16 mouse cellular contexts compared by ENCODE assay signal in the genomic region with DNA sequence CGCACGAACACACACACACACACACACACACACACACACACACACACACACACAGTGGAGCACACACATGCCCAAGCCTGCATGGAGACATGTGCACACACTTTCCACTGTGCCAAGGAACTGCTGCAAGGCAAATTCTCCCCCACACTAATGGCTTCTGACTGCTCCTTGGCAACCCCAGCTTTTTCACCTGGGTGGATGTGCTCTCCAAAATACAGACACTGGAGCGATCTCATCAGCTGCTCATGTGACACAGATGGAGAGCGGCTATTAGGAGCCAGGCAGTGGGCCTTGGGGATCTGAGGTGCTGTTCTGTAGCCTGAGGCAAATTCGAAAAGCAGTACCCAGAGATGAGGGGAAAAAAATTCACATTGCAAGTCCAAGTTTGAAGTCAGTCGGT.
DNase-seq lines count a peak whose midpoint lies in the region; ATAC-seq and TF ChIP-seq lines count a peak whose summit lies in the region.
"Had no signal": no experiment of that assay in that cellular context is flagged by ENCODE, and none has a peak within 500 bp of the region (broad histone marks: within the 10 kb centered on the region; RNA-seq: fewer than 3 reads in every experiment).

No protein-coding gene starts in this region.

- WGBS in kidney, embryonic 14.5 days = 67% methylated on average over 6 of the region's 6 CpGs
- 50% methylated on average over 6 of the region's 6 CpGs for WGBS in forebrain, embryonic 14.5 days
- 53% methylated on average over 6 of the region's 6 CpGs for whole genome bisulfite sequencing in hindbrain, postnatal 0 days
- WGBS in thymus, adult 2 months = 84% methylated on average over 6 of the region's 6 CpGs

- H3K4me2 ChIP-seq in kidney, embryonic 14.5 days (replicated peaks; ENCODE audit: low read depth, low read length) = no peak overlapping the region
- H3K4me2 ChIP-seq in forebrain, embryonic 14.5 days (ENCODE audit: low read length) = no peak overlapping the region
- no peak overlapping the region for H3K4me2 ChIP-seq in hindbrain, postnatal 0 days (ENCODE audit: low read depth, low read length)

- no peak for TF ChIP-seq POLR2A in brain, embryonic 14.5 days (IDR thresholded peaks at IDR 0.05; ENCODE audit: borderline replicate concordance, extremely low read depth, insufficient read depth, insufficient read length, poor library complexity, severe bottlenecking)
- TF ChIP-seq POLR2A in thymus, adult 2 months (IDR thresholded peaks at IDR 0.05; ENCODE audit: control insufficient read depth, extremely low read depth, insufficient read depth, low read length, poor library complexity) = no peak

- H3K9me3 ChIP-seq in kidney, embryonic 14.5 days (ENCODE audit: control insufficient read depth, low read length) = no peaks in the 10 kb centered on the region
- H3K9me3 ChIP-seq in forebrain, embryonic 14.5 days (replicated peaks; ENCODE audit: control insufficient read depth, low read length) = no peaks in the 10 kb centered on the region
- no peaks in the 10 kb centered on the region for H3K9me3 ChIP-seq in hindbrain, postnatal 0 days (ENCODE audit: low read length)

- H3K27me3 ChIP-seq in kidney, embryonic 14.5 days (ENCODE audit: control insufficient read depth, insufficient read depth, low read length) = no peaks in the 10 kb centered on the region
- no peaks in the 10 kb centered on the region for H3K27me3 ChIP-seq in forebrain, embryonic 14.5 days (replicated peaks; ENCODE audit: control insufficient read depth, insufficient read depth, low read length)
- no peaks in the 10 kb centered on the region for H3K27me3 ChIP-seq in hindbrain, postnatal 0 days (ENCODE audit: insufficient read depth, low read length)
- H3K27me3 ChIP-seq in thymus, adult 2 months (ENCODE audit: control insufficient read depth, insufficient read depth, low read length) = no peaks in the 10 kb centered on the region

- no peak for DNase-seq in kidney, postnatal 36 days
- DNase-seq in brain, embryonic 14.5 days (ENCODE audit: low read depth) = peak; percentile 80
- DNase-seq in forebrain, embryonic 14.5 days (ENCODE audit: low spot score) = peak; percentile 49
- peak; percentile 48 for DNase-seq in hindbrain, postnatal 0 days (ENCODE audit: low spot score)
- no peak for DNase-seq in layer of hippocampus, postnatal 14 days (ENCODE audit: low spot score in 2 of 2)
- no peak for DNase-seq in thymus, postnatal 10 days (ENCODE audit: low spot score in 2 of 2)
- no peak for DNase-seq in thymus, adult 2 months
- DNase-seq: cerebellum, adult 18-20 months; heart, adult 2 months; heart, postnatal 14 days; kidney, adult 18-20 months; layer of hippocampus, adult 9-11 months; right cerebral cortex, postnatal 14 days; thymus, postnatal 36 days had no signal

- peaks cover 13% of the 10 kb centered on the region; the same call in 1 of the 2 replicates for H3K4me1 ChIP-seq in kidney, embryonic 14.5 days (ENCODE audit: control insufficient read depth, insufficient read depth, low read length)
- H3K4me1 ChIP-seq in forebrain, embryonic 14.5 days (ENCODE audit: control insufficient read depth, insufficient read depth, low read length) = peaks cover 43% of the 10 kb centered on the region
- H3K4me1 ChIP-seq in hindbrain, postnatal 0 days (ENCODE audit: insufficient read depth, low read length) = no peaks in the 10 kb centered on the region
- H3K4me1 ChIP-seq in thymus, adult 2 months (replicated peaks; ENCODE audit: control insufficient read depth, insufficient read depth, low read length) = no peaks in the 10 kb centered on the region

- H3K27ac ChIP-seq in kidney, embryonic 14.5 days (ENCODE audit: low read depth, low read length) = no peak overlapping the region
- no peak overlapping the region for H3K27ac ChIP-seq in forebrain, embryonic 14.5 days (ENCODE audit: low read depth, low read length)
- H3K27ac ChIP-seq in hindbrain, postnatal 0 days = 0 out of 2 replicates have a peak overlapping the region, but pooled peaks have one; percentile 1
- no peak overlapping the region for H3K27ac ChIP-seq in thymus, adult 2 months (ENCODE audit: control insufficient read depth, insufficient read depth, low read length)
- H3K27ac ChIP-seq: heart, adult 2 months had no signal

- TF ChIP-seq CTCF in brain, embryonic 14.5 days (IDR thresholded peaks at IDR 0.05; ENCODE audit: borderline replicate concordance, extremely low read depth, insufficient read depth, insufficient read length) = no peak
- TF ChIP-seq CTCF in hindbrain, postnatal 0 days (IDR thresholded peaks at IDR 0.05; ENCODE audit: low read depth) = no peak
- TF ChIP-seq CTCF in thymus, adult 2 months (IDR thresholded peaks at IDR 0.05; ENCODE audit: borderline replicate concordance, control insufficient read depth, extremely low read depth, insufficient read depth, low read length, poor library complexity) = no peak

- H3K4me3 ChIP-seq in kidney, embryonic 14.5 days (ENCODE audit: low read length) = no peak overlapping the region
- no peak overlapping the region for H3K4me3 ChIP-seq in forebrain, embryonic 14.5 days (ENCODE audit: low read depth, low read length)
- H3K4me3 ChIP-seq in hindbrain, postnatal 0 days (ENCODE audit: low read length) = no peak overlapping the region
- no peak overlapping the region for H3K4me3 ChIP-seq in thymus, adult 2 months (ENCODE audit: control insufficient read depth, insufficient read depth, low read length)
- H3K4me3 ChIP-seq: heart, adult 2 months had no signal

- H3K36me3 ChIP-seq in kidney, embryonic 14.5 days (ENCODE audit: control insufficient read depth, insufficient read depth, low read length) = peaks cover 49% of the 10 kb centered on the region
- H3K36me3 ChIP-seq in forebrain, embryonic 14.5 days (ENCODE audit: control insufficient read depth, insufficient read depth, low read length) = peaks cover 19% of the 10 kb centered on the region
- no peaks in the 10 kb centered on the region for H3K36me3 ChIP-seq in hindbrain, postnatal 0 days (ENCODE audit: insufficient read depth, low read length)
- H3K36me3 ChIP-seq in thymus, adult 2 months (ENCODE audit: control insufficient read depth, insufficient read depth, low read length) = no peaks in the 10 kb centered on the region
- H3K36me3 ChIP-seq: G1E had no signal

- no peak overlapping the region for H3K9ac ChIP-seq in kidney, embryonic 14.5 days (ENCODE audit: low read depth, low read length)
- H3K9ac ChIP-seq in forebrain, embryonic 14.5 days (ENCODE audit: low read length) = 0 out of 2 replicates have a peak overlapping the region, but pooled peaks have one; percentile 13
- H3K9ac ChIP-seq in hindbrain, postnatal 0 days (replicated peaks; ENCODE audit: low read length) = no peak overlapping the region

- ATAC-seq in kidney, embryonic 14.5 days (ENCODE audit: low FRiP score, low TSS enrichment) = peak; percentile 45; the same call in 1 of the 2 replicates
- ATAC-seq in forebrain, embryonic 14.5 days = peak; percentile 56
- ATAC-seq in hindbrain, postnatal 0 days = peak; percentile 75; the same call in 1 of the 2 replicates

Comparison
In these comparisons a context has a peak if more than half of its experiments do, and no peak if none do; other contexts are left out.
1. DNase-seq: peak in brain, embryonic 14.5 days (single experiment), forebrain, embryonic 14.5 days (single experiment) and hindbrain, postnatal 0 days (single experiment); none in kidney, postnatal 36 days (0 of 2), layer of hippocampus, postnatal 14 days (0 of 2), thymus, postnatal 10 days (0 of 2) and thymus, adult 2 months (single experiment).
2. Peak in every context shown above with its lines, with median percentiles within 50 percentile points of each other: ATAC-seq.